Mouse (Mus musculus): ENCODE measurements around the gene B4galt2.

B4galt2 gene

GRCm38 (mm10) chr4:117882701-117883691 lies at the start of gene B4galt2:
Gene B4galt2 (minus strand): TSS chr4:117883487.
- peak; percentile 52 for DNase-seq (ENCODE audit: low spot score in 2 of 2)

GRCm38 (mm10) chr4:117929391-117929881 lies 46.1 kb upstream of the B4galt2 start, which contains the start of gene Artn:
Gene Artn (minus strand): TSS chr4:117929763.
- DNase-seq (ENCODE audit: low spot score in 2 of 2) = no peak

- peak in 1 of 2 experiments; percentile 12 for DNase-seq (ENCODE audit: low spot score in 2 of 2)
Observed at GRCm38 (mm10) chr4:117928699-117929241, 45.5 kb upstream of the B4galt2 start.

- no peak for DNase-seq (ENCODE audit: low spot score in 2 of 2)
Observed at GRCm38 (mm10) chr4:117928234-117928633, 44.9 kb upstream of the B4galt2 start.

- DNase-seq (ENCODE audit: low spot score in 2 of 2) = peak in 1 of 2 experiments; percentile 56
Observed at GRCm38 (mm10) chr4:117926545-117927482, 43.5 kb upstream of the B4galt2 start.

GRCm38 (mm10) chr4:117924916-117925315 lies 41.6 kb upstream of the B4galt2 start:
- DNase-seq (ENCODE audit: low spot score in 2 of 2) = no peak

- DNase-seq (ENCODE audit: low spot score in 2 of 2) = no peak
Observed at GRCm38 (mm10) chr4:117923450-117923849, 40.2 kb upstream of the B4galt2 start.

- no peak for DNase-seq (ENCODE audit: low spot score in 2 of 2)
Observed at GRCm38 (mm10) chr4:117921358-117921757, 38.1 kb upstream of the B4galt2 start.

- no peak for DNase-seq (ENCODE audit: low spot score in 2 of 2)
Observed at GRCm38 (mm10) chr4:117918762-117919161, 35.5 kb upstream of the B4galt2 start.

GRCm38 (mm10) chr4:117918261-117918660 lies 35.0 kb upstream of the B4galt2 start:
- no peak for DNase-seq (ENCODE audit: low spot score in 2 of 2)

GRCm38 (mm10) chr4:117917847-117918246 lies 34.6 kb upstream of the B4galt2 start:
- DNase-seq (ENCODE audit: low spot score in 2 of 2) = no peak

GRCm38 (mm10) chr4:117917402-117917801 lies 34.1 kb upstream of the B4galt2 start:
- no peak for DNase-seq (ENCODE audit: low spot score in 2 of 2)

- DNase-seq (ENCODE audit: low spot score in 2 of 2) = no peak
Observed at GRCm38 (mm10) chr4:117916386-117916785, 33.1 kb upstream of the B4galt2 start.

- DNase-seq (ENCODE audit: low spot score in 2 of 2) = no peak
Observed at GRCm38 (mm10) chr4:117915489-117916105, 32.3 kb upstream of the B4galt2 start.

- DNase-seq (ENCODE audit: low spot score in 2 of 2) = peak; percentile 89
Observed at GRCm38 (mm10) chr4:117914591-117915442, 31.5 kb upstream of the B4galt2 start, which contains the start of gene Ipo13. Gene Ipo13 (minus strand): TSS chr4:117914999.

GRCm38 (mm10) chr4:117914031-117914430 lies 30.7 kb upstream of the B4galt2 start:
- no peak for DNase-seq (ENCODE audit: low spot score in 2 of 2)

- DNase-seq (ENCODE audit: low spot score in 2 of 2) = no peak
Observed at GRCm38 (mm10) chr4:117913421-117913820, 30.1 kb upstream of the B4galt2 start.

GRCm38 (mm10) chr4:117912685-117913273 lies 29.5 kb upstream of the B4galt2 start:
- no peak for DNase-seq (ENCODE audit: low spot score in 2 of 2)

GRCm38 (mm10) chr4:117912131-117912561 lies 28.9 kb upstream of the B4galt2 start:
- DNase-seq (ENCODE audit: low spot score in 2 of 2) = no peak

Data from right cerebral cortex, postnatal 36 days (tissue).